Mouse (Mus musculus) liver, embryonic 14.5 days (tissue): Measurements from ENCODE around the gene Trak2. TPM values are rescaled to one million over a fixed set of nuclear protein-coding genes. Genes with fewer than 3 reads are reported as not detected.
"Not testable (repeated sequence)": the region's sequence is repeated elsewhere in the genome, so short reads cannot be mapped to it uniquely, and the experiment has no call there.

ENCODE experiments used
- ATAC-seq: fragments of 200-750 bp; cut with Nextera tagmentation; 2 replicates; pipeline ENCODE4 v1.8.0; 2017; ENCODE audit warnings: moderate number of reproducible peaks, mild to moderate bottlenecking, moderate library complexity; ENCODE audit not compliant: insufficient read depth
- DNase-seq, 3 experiments: peaks; one replicate each; pipeline ENCODE4 v3.0.0-alpha.2; 2012 to 2013; ENCODE audit warnings: low read depth in 3 of 3, low spot score in 3 of 3
- H3K27ac ChIP-seq: fragments of 300-500 bp; sonication (generic); 2 replicates; pipeline ENCODE4 v1.5.1; 2014; ENCODE audit warnings: moderate library complexity, mild to moderate bottlenecking, control low read depth, inconsistent platforms
- H3K27me3 ChIP-seq: fragments of 300-500 bp; sonication (generic); 2 replicates; pipeline ENCODE4 v1.6.1; 2014; ENCODE audit warnings: mild to moderate bottlenecking, low read length, moderate library complexity; ENCODE audit not compliant: control insufficient read depth, insufficient read depth
- H3K36me3 ChIP-seq: fragments of 300-500 bp; sonication (generic); replicated peaks from 2 replicates; pipeline ENCODE4 v1.6.1; 2014; ENCODE audit warnings: low read depth; ENCODE audit not compliant: control insufficient read depth, insufficient read depth
- H3K4me1 ChIP-seq, 2 experiments: fragments of 200-500 bp in 1 of 2; fragments of 300-500 bp in 1 of 2; sonication (generic) in 1 of 2; replicated peaks; 2 replicates each; pipeline ENCODE4 v1.6.1; 2012 to 2014; ENCODE audit warnings: antibody characterized with exemption in 1 of 2, inconsistent platforms in 1 of 2, low read length in 1 of 2; ENCODE audit not compliant: control insufficient read depth in 2 of 2, insufficient read depth in 2 of 2
- H3K4me2 ChIP-seq: fragments of 300-500 bp; sonication (generic); 2 replicates; pipeline ENCODE4 v1.6.1; 2014; ENCODE audit warnings: low read depth, mild to moderate bottlenecking, control low read depth, moderate library complexity
- H3K4me3 ChIP-seq, 2 experiments: fragments of 200-500 bp in 1 of 2; fragments of 300-500 bp in 1 of 2; sonication (generic) in 1 of 2; 2 replicates each; pipeline ENCODE4 v1.5.1; 2012 to 2014; ENCODE audit warnings: low read depth in 2 of 2, low read length in 2 of 2, mild to moderate bottlenecking in 2 of 2, control low read depth in 1 of 2, inconsistent platforms in 1 of 2, moderate library complexity in 1 of 2; ENCODE audit not compliant: insufficient read depth in 1 of 2
- H3K9ac ChIP-seq: fragments of 300-500 bp; sonication (generic); replicated peaks from 2 replicates; pipeline ENCODE4 v1.6.1; 2014; ENCODE audit warnings: mild to moderate bottlenecking, control low read depth, moderate library complexity
- H3K9me3 ChIP-seq: fragments of 300-500 bp; sonication (generic); 2 replicates; pipeline ENCODE4 v1.6.1; 2016; ENCODE audit warnings: low read length, mixed read lengths; ENCODE audit not compliant: control insufficient read depth
- CTCF ChIP-seq: IDR thresholded peaks from 2 replicates; pipeline ENCODE4 v1.5.1; 2016; ENCODE audit warnings: antibody characterized with exemption, low read depth, control low read depth
- EP300 ChIP-seq: IDR thresholded peaks from 2 replicates; pipeline ENCODE4 v1.6.1; 2016; ENCODE audit warnings: antibody characterized with exemption, low read depth
- WGBS: fragments of 180-500 bp; shearing (Covaris S2); extraction: QIAGEN DNeasy Blood & Tissue Kit; methylation state at CpG from one replicate; pipeline ENCODE4 v1.1.7; 2014; ENCODE audit not compliant: insufficient replicate concordance; 5-methylcytosine and 5-hydroxymethylcytosine counted together
- polyA plus RNA-seq, 2 experiments: library from polyadenylated mRNA; depleted of rRNA in 1 of 2; stranded (reverse) in 1 of 2; unstranded in 1 of 2; fragments of >200 nt; fragmentation: Nextera tagmentation in 1 of 2; extraction: Ambion mirVana in 1 of 2; gene quantifications; 2 replicates each; pipeline versions ENCODE4 v1.2.1 to v1.2.3; 2012 to 2014

Trak2 gene
- polyA plus RNA-seq, 2 experiments = 43.1 to 47.7 TPM

DNA sequence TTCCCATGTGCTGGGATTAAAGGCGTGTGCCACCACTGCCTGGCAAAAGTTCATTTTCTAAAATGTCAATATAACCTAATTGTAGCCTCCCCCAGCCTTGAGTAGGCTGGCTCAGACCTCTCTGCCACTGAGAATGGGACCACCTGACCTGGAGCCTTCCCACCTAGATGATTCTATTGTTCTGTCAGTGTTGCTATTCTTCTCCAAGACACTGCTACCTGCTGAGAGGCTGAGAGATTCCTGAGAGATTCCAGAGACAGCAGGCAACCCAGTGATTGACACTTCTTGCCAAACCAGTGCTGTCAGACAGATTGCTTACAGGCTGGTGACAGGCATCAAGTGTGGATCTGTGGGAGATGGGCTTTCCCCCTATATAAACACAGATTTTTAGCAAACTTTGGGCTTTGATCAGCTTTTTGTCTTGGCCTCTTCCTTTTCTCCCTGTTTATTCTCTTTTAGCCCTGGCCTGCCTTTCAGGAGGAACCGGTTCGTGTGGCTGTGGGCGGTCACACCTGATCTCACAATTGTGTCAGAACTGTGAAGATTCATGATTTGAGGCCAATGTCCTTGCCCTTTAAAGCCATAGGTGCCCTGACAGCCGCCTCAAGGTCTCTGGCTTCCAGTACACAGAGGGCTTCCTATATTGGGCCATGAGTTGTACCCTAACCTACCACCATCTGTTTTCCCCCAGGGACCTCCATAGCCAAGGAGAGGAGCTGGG is 83.2 kb downstream of the Trak2 start:
- ATAC-seq = no peak
- TF ChIP-seq EP300 = no peak
- TF ChIP-seq CTCF = no peak
- Histone ChIP-seq H3K4me2 (no peak overlapping the region), H3K4me1 (no peaks in the 10 kb centered on the region), H3K9me3 (no peaks in the 10 kb centered on the region), H3K9ac (no peak overlapping the region), H3K27ac (no peak overlapping the region), H3K36me3 (no peaks in the 10 kb centered on the region), H3K4me3 (no peak overlapping the region), H3K27me3 (no peaks in the 10 kb centered on the region)
- no peak for DNase-seq
- whole genome bisulfite sequencing = 57% methylated on average over 5 of the region's 5 CpGs

DNA sequence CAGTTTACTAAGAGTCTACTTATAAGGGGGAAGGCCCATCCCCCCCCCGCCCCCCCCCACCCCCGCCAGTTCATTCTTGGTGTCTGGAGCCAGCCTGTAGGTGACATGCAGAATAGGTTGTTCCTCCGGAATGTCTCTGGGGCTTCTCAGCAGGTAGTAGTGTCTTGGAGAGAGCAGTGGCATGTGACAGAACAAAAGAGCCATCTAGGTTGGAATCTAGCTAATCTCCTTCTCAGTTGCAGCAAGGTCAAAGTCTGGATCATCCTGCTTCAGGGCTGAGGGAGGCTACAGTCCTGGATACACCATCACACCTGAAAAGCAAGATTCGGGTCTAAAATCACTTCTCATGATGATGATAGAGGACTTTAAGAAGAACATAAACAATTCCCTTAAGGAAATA is 87.6 kb downstream of the Trak2 start:
- no peak for DNase-seq
- no peaks in the 10 kb centered on the region for H3K27me3 ChIP-seq
- H3K4me3 ChIP-seq = no peak overlapping the region
- no peak for ATAC-seq
- no peaks in the 10 kb centered on the region for H3K9me3 ChIP-seq
- H3K4me1 ChIP-seq = no peaks in the 10 kb centered on the region
- H3K4me2 ChIP-seq = no peak overlapping the region
- TF ChIP-seq CTCF (no peak), EP300 (no peak)
- H3K9ac ChIP-seq = no peak overlapping the region
- no peak overlapping the region for H3K27ac ChIP-seq
- H3K36me3 ChIP-seq = no peaks in the 10 kb centered on the region
- whole genome bisulfite sequencing = 73% methylated on average over 4 of the region's 4 CpGs

DNA sequence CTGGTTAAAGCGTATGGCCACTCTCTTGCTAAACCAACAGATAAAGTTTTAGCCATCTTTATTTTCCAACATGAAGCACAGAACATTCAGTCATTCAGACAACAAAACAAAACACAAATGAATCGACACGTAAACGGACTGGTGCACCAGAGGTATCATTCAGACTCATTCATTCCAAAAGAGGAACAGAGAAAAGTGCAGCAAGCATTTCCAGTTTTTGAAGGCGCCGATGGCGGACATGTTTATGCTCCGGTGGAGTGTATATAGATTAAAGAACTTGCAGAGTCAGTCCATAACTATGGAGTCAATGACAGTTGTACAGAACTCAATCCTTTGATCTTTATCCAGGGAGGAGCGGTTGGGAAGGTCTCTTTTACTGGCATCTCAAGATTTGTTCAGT is 90.0 kb downstream of the Trak2 start:
- not testable (repeated sequence) for ATAC-seq, H3K9me3 ChIP-seq, H3K4me2 ChIP-seq, H3K4me1 ChIP-seq, H3K27me3 ChIP-seq, H3K9ac ChIP-seq, H3K27ac ChIP-seq, H3K36me3 ChIP-seq, H3K4me3 ChIP-seq, DNase-seq
- 78% methylated on average over 9 of the region's 9 CpGs for WGBS

DNA sequence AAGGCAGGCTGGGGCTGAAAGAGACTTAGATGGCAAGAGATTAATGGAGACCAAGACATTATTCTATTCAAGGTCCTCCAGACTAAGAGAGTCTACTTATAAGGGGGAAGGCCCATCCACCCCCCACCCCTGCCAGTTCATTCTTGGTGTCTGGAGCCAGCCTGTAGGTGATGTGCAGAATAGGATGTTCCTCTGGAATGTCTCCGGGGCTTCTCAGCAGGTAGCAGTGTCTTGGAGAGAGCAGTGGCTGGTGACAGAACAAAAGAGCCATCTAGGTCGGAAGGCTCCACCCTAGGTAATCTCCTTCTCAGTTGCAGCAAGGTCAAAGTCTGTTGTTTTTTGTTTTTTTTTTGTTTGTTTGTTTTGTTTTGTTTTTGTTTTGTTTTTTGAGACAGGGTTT is 93.9 kb downstream of the Trak2 start:
- H3K9me3 ChIP-seq, H3K4me1 ChIP-seq, H3K4me3 ChIP-seq, H3K9ac ChIP-seq, H3K27me3 ChIP-seq, H3K27ac ChIP-seq, H3K4me2 ChIP-seq, DNase-seq, H3K36me3 ChIP-seq, ATAC-seq: not testable (repeated sequence)
- 80% methylated on average over 2 of the region's 2 CpGs for WGBS

DNA sequence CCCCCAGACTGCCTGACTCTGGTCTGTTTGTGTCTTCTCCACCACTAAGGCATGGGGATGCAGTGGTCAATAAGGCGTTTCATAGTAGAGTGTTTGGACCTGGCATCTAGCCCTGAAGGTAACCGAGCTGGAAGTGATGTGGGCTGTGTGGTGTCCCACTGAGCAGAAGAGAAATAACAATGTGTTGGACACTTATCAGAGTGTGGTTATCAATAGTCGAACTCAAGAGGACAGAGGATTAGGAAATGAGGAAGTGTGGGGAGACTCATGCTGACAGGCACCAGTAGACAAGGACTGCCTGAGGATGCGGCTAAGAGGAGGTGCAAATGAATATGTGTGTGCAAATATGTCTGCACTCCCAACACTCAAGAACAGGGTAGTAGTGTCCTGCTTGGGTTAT is 96.7 kb downstream of the Trak2 start:
- H3K27ac ChIP-seq, ATAC-seq, H3K36me3 ChIP-seq, H3K27me3 ChIP-seq, H3K4me2 ChIP-seq, H3K4me3 ChIP-seq, H3K9me3 ChIP-seq, H3K4me1 ChIP-seq, H3K9ac ChIP-seq, DNase-seq: not testable (repeated sequence)
- 39% methylated on average over 4 of the region's 4 CpGs for whole genome bisulfite sequencing

DNA sequence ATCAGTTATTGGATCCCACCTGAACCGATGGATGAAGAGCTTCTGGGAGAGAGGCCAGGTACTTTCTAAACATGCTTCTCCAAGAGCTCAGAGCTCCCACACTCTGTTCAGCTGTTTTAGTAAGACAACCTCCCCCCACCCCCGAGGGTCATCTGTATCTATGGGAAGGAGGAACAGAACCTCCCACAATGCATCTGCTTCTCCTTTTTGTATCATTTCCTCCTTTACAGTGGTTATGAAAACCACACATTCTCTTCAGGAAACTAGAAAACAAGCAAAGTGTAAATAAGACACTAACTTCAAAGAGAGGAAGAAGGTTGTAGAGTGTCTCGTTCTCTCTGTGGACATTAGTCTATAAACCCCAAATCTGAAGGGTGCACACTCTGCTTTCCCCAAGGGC is 112.6 kb downstream of the Trak2 start:
- not testable (repeated sequence) for H3K4me3 ChIP-seq, H3K9me3 ChIP-seq, DNase-seq, H3K36me3 ChIP-seq, ATAC-seq, H3K4me2 ChIP-seq, H3K27me3 ChIP-seq, H3K4me1 ChIP-seq, H3K9ac ChIP-seq, H3K27ac ChIP-seq
- WGBS = 40% methylated on average over 3 of the region's 3 CpGs

DNA sequence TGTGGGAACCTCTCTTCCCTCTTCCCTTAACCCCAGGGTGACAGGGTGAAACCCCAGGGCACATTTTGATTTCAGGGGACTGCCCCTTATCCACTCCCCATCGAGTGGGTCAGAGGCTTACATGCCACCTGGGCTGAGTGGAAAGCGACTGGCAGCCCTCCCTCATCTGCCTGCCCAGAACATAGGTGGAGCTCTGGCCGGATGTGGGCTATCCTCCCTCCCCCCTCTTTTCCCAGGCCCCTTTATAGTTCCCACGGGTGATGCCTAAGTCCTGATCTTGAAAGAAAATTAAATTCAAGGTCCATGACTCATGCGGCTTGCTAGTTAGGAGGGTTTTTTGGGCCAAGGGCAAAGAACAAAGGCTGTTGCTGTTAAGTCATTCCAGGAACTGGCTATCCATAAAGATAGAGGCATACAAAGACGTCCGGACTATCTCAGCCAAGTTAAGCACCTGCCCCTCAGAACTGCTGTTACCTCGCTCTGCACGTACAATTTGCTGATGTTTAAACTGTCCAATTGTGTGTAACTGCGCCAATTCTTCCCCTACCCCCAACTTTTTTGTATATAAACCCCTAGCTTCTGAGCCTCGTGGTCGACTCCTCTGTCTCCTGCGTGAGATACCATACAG is 113.4 kb downstream of the Trak2 start:
- not testable (repeated sequence) for H3K36me3 ChIP-seq, H3K27ac ChIP-seq, H3K9me3 ChIP-seq, H3K4me3 ChIP-seq, H3K9ac ChIP-seq, H3K4me1 ChIP-seq, H3K4me2 ChIP-seq, ATAC-seq, H3K27me3 ChIP-seq, DNase-seq
- 64% methylated on average over 13 of the region's 13 CpGs for WGBS

DNA sequence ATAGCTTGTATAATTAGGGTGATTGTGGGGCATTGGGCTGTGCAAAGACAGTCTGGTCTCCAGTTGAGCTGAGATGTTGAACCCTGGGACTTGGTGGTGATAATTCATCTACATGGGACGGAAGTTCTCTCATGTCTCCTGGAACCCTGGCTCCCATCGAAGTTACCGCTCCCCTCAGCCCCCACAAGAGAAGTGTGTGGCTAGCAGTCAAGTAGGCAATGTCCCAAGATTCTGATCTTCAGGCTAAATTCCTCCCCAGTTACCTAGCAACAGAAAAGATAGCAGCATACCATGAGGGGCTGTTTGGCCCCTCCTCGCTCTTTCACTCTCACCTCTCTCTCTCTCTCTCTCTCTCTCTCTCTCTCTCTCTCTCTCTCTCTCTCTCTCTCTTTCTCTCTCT is 114.1 kb downstream of the Trak2 start:
- not testable (repeated sequence) for DNase-seq, H3K9me3 ChIP-seq, H3K9ac ChIP-seq, H3K27me3 ChIP-seq, H3K27ac ChIP-seq, H3K4me3 ChIP-seq, ATAC-seq, H3K36me3 ChIP-seq, H3K4me2 ChIP-seq, H3K4me1 ChIP-seq
- 89% methylated on average over 4 of the region's 4 CpGs for WGBS
